Mouse (Mus musculus): ENCODE measurements at regions not wholly inside any gene's neighbourhood (a gene's known extent, or its start where the extent isn't known, plus 50 kb on each side); places are given as distances from the start of the nearest gene placed in this dataset.

DNA sequence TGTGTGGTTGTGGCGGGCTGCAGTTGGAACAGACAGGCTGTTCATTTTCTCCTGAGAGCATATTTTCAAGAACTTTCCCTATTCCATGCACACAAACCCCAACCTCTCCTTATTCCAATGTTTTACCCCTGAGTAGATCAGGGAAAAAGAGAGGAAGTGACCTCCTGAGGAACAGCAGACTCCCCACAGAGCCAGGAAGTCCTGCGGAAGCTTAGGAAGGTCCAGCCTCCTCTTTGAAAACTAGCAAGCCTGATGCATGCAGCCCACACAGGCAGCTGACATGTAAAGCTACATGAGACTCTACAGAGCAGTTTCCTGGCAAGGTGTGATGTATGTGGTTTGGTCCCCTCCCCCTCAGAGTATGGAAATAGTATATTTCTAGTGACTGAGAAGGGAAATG lies 160.9 kb upstream of the Col8a1 start:
- no peak for TF ChIP-seq CTCF (IDR thresholded peaks at IDR 0.05; ENCODE audit: low read depth, low read length)
- no peak for TF ChIP-seq POLR2A (IDR thresholded peaks at IDR 0.05; ENCODE audit: extremely low read depth, insufficient read depth, low read length)
